Mouse (Mus musculus) megakaryocyte progenitor cell, adult 5-6 weeks (primary cell): ENCODE results near the gene Sept9. TPM values are rescaled to one million over a fixed set of nuclear protein-coding genes. Genes with fewer than 3 reads are reported as not detected.

ENCODE experiments used
- ATAC-seq: replicated peaks from 2 replicates; pipeline ENCODE4 v1.8.0; 2016; ENCODE audit warnings: mild to moderate bottlenecking, moderate TSS enrichment, inconsistent platforms; ENCODE audit not compliant: poor library complexity
- total RNA-seq, 2 experiments: library from RNA; stranded (forward) in 1 of 2; stranded (reverse) in 1 of 2; fragments of 157-497, 149-512 nt in 1 of 2; fragments of 200-1000 nt in 1 of 2; gene quantifications; 2 replicates each; pipeline versions ENCODE4 v1.2.3 to v1.2.4; 2015 to 2017

Gene Sept9
- total RNA-seq (2015) = 73.7 and 81.7 TPM in 2 replicates
- total RNA-seq (2017) = 140 and 159 TPM in 2 replicates

GRCm38 (mm10) chr11:117199282-117200175 lies at the start of gene Sept9:
Gene Sept9, plus strand, starts transcription at chr11:117199661.
- no peak for ATAC-seq

DNA sequence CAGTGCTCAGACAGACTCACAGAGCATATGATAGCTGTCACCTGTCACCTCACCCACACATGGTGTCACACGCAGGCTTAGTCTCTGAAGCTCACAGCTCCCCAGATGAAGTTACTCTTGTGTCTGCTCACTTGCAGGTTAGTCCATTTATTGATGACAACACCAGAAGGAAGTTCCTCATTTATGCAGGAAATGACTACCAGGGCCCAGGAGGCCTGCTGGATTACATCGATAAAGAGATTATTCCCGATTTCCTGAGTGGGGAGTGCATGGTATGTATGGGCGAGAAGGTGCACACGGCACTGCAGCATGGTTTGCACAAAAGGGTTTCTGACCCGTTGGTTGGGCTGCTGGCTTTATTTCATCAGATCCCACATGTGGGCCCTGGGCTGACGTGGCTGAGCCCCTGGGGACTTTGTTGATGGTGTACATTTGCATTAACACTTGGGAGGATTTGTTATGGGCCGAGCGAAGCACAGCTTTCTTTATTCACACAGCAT lies 48.9 kb upstream of the Sept9 start:
- ATAC-seq = no peak

- no peak for ATAC-seq
These were observed 48.0 kb upstream of the Sept9 start for GRCm38 (mm10) chr11:117151461-117151860.

- no peak for ATAC-seq
These were observed 46.9 kb upstream of the Sept9 start for GRCm38 (mm10) chr11:117152541-117152940.

DNA sequence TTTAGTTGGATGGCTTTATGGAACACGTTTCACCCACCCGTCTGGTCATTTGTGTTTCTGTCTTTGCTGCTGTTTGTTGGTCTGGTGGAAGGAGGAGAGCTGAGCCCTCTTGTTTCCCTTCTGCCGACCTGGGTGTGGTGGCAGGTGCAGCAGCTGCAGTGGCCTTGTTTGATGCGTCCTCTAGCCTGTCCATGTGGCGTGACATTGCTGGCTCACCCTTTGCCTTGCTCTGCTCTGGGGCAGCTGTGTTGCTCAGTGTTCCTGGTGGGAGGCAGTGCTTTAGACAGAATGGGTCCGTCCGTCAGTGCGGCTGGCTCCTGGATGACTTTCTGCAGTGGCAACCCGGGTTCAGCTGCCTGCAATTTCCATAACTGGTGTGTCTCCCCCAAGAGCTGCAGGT lies 45.9 kb upstream of the Sept9 start:
- no peak for ATAC-seq

- ATAC-seq = no peak
These were observed 45.2 kb upstream of the Sept9 start for GRCm38 (mm10) chr11:117154088-117154815.

DNA sequence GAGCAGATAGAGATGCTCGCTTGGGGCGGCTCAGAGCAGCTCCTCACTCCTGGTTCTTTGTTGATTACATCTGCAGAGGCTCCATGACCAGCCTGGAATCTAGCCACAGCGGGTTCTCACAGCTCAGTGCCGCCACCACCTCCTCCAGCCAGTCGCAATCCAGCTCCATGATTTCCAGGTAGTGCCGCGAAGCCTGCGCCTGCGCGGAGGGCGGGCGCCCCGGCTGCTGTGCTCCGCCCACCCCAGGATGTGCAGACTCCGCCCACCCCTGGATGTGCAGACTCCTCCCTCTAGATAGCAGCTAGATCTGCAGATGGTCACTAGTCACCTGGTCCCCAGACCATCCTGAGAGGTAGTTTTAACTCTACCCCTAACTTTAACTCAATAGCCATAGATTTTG lies 42.7 kb upstream of the Sept9 start:
- no peak for ATAC-seq

DNA sequence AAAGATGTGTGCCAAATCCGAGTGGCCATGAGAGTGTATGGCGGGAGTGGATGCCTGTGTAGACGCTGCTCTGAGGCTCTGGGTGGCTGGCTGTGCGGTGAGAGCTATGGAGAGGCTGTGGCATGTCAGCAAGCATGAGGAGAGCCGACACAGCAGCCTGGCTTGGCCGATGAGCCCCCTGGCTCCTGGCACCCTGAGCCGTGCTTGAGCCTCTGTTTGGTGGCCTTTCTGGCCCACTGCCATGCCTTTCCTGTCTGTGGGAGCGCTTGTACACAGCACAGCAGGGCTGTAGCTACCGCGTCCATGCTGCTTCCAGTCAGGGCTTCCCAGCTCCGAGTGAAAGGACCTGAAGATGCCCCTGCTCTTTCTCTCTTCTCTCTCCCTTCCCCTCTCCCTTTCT lies 41.1 kb upstream of the Sept9 start:
- no peak for ATAC-seq

DNA sequence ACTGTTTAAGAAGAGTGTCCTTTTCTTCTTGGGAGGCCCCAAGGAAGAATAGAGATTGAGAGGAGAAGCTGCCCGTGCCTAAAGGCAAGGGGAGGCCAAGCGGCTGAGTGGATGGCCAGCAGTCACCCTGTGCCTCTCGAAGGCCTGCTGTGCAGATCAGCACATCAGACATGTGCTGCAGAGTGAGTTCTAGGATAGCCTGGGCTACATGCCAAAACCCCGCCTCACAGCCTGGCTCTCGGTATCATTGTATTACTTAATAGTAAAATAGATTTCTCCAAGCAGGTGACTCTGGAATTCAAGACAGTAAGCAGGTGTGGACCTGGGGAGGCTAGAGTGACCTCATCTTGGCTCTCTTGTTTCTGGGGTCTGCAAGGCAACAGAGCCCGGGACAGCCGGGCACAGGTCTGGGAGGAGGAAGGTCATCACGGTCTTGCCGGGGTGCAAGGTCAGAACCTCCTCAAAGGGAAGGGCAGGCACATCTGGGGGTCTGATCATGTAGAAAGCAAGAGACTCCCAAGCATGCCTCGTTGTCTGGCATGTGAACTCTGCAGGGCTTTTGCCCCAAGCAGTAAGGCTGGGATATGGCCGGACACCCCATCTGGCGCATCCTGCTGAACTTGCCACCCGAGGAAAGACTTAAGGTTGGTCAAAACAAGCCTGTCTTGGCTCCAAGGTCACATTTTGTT lies 40.1 kb upstream of the Sept9 start:
- no peak for ATAC-seq

DNA sequence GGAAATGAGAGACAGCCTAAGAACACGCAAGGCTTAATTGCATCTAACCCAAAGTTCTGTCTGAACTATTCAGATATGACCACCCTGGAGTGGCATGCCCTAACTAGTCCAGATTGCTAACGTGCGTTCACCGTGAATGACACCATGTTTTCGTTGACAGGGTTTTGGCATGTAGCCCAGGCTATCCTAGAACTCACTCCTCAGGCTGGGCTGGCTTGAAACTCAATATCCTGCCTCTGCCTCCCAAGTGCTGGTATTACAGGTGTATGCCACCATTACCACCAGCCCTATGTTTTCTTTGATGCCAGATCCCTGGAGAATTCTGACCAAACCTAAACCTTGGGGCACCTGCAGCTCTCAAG lies 39.5 kb upstream of the Sept9 start:
- no peak for ATAC-seq

DNA sequence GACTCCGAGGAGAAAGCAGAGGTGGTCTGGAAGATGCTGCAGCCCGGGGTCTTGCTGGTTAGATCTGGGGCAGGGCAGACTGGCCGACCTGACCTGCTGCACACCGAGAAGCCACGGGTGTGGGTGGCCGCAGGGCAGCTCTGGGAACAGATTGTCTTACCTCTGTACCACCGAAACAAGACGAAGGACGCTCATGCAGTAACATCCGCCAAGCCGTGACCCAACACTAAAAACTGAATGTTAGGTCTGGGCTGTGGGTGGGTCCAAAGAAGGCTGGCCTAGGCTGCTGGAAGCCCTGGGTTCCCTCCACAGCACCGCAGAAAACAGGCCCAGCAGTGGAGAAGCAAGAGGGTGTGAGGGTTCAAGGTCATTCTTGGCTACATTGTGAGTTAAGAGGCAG lies 38.7 kb upstream of the Sept9 start:
- no peak for ATAC-seq

DNA sequence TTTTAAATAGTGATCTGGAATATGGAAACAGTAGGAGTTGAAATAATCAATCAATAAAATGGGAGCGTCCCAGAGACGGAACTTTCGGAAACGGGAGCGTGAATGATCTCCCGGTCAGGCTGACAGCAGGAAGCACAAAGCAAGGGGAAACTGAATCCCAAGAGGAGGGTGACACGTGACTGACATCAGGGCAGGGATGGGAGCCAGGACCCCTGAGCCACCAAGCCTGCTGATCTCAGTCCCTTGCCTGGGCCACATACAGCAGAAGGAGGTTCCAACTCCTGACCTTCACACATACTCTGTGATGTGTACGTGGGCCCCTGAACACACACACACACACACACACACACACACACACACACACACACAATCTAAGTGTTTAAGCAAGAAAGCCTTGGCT lies 37.9 kb upstream of the Sept9 start:
- ATAC-seq = no peak

GRCm38 (mm10) chr11:117163098-117163497 lies 36.4 kb upstream of the Sept9 start:
- ATAC-seq = no peak

DNA sequence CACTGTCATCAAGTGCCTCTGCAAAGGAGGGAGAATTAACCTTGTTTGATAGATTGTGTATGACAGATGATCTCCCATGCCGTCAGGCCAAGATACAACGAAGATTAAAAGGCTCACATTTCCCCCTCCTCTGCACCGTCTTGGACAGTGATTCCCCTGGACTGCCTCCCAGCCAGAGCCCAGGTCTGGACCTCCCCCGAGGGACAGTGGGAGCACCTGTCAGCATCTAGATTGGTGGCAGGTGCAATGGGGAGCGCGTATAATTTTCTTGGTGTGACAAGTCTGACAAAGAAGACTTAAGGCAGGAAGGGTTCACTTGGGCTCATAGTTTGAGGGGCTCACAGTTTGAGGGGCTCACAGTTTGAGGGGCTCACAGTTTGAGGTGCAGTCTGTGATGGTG lies 35.7 kb upstream of the Sept9 start:
- ATAC-seq = no peak

DNA sequence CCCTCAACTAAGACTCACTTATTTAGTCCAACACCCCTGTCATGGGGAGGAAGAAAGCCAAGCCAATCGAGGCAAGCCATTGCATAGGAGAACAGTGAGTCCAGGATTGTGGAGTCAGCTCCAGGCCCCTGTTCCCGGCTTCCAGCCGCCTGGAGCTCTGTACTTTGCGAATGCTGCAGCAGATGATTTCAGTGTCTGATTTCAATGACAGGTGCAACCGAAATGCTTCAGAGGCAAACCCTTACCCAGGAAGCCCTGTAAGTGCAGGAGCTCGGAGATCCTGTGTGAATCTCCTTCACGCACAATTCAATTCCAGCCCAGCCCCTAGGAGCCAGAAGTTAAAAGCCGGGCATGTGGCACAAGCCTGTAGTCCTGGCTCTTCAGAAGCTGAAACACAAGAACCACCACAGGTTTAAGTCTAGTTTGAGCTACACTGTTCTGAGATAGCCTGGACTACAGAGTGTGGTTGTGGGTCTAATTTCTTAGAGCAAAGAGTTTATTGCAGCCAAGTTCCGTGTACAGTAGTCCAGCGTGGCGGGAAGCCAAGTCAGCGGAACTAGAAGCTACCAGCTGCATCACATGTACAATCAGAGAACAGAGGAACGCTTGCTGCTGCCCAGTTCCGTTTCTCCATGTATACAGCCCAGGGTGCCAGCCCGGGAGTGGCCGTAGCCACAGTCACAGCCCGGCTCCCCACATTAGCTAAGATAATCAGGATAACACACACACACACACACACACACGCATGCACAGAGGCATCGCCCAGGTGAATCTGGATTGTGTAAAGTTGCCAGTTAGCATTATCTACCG lies 31.0 kb upstream of the Sept9 start:
- no peak for ATAC-seq

- ATAC-seq = no peak
These were observed 30.3 kb upstream of the Sept9 start for GRCm38 (mm10) chr11:117169088-117169635.

- no peak for ATAC-seq
These were observed 29.5 kb upstream of the Sept9 start for GRCm38 (mm10) chr11:117169801-117170565.

DNA sequence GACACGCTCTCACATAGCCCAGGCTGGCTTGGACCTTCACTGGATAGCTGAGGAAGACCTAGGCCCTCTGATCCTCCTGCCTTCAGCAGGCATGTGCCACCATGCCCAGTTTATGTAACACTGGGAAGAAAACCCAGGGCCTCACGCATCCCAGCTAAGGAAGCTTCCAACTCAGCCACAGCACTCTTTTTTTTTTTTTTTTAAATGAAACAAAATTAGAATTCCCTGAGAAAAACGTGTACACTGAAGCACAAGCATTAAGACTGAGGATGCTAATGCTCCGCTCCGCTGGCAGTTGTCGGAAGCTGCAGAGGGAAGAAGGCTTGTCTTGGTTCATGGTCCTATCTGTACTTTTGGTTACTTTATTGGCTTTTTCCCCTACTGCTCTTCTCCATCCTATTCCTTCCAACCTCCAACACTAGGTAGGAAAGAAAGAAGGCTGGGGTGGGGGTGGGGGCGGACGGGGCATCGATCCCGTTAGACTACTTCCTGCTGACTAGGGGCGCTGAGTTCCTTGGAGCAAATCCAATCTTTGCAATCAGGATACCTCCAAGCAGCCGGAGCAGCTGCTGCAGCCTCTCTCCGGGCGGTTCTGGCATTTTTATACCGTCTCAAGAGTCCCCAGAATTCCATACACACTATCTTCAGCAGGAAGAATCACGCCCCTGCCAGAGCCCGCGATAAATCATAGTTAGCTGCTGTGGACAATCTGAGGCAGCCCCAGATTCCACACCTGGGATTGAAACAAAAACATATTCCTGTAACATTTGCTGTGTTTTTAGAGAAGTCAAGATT lies 25.2 kb upstream of the Sept9 start:
- no peak for ATAC-seq

DNA sequence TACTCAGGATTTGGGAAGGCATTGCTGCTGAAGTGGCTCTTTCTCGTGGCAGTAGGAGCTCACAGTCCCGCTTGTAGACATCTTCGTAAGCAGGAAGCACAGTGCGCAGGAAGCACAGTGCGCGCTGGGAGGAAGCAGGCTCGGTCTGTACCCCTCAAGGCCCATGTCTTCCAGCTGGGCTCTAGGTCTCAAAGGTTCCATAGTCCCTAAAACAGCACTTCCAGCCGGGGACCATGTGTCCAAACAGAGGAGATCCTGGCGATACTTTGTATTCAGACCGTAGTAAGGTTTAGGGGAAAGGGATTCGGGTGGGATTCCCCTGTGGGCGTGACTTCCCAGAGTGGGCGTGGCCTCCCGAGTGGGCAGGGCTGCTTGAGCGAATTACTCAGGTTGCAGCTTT lies 24.5 kb upstream of the Sept9 start:
- ATAC-seq = no peak; the same call in 1 of the 2 replicates
